Mouse (Mus musculus): Measurements from ENCODE around the gene Cyp17a1.

The Cyp17a1 gene

DNA sequence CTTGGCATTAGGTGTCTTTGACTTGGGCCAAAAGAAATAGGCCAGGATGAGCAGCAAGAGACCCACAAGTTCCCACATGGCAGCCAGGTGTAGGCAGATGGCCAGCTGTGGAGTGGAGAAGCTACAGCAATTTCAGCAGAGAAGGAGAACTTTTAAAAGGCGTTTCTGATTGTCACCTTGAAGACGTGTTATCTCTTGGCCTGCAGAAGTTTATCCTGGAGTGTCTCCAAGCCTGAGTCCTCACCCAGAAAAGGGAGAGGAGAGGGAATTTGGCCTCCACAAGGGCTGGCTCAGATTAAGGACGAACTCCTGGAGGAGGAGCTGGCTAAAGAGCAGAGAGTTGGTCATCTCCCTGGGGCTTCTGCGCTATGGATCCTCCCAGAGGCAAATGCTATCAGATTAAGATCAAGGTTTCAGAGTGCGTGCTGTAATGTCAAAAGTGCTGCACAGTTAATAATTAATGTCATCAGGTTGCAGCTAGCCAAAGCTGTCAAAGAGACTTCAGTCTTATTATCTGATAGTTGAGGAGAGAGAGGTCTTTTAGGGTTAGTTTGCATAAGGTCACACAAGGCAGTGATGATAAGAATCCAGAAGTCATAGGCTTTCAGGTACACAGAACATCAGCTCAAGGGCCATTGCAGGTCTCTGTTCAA, at the start of gene Cyp17a1:
Gene Cyp17a1 (minus strand): TSS at position 407 of the 653 bp plus-strand sequence.
- DNase-seq (ENCODE audit: low spot score), result no peak

DNA sequence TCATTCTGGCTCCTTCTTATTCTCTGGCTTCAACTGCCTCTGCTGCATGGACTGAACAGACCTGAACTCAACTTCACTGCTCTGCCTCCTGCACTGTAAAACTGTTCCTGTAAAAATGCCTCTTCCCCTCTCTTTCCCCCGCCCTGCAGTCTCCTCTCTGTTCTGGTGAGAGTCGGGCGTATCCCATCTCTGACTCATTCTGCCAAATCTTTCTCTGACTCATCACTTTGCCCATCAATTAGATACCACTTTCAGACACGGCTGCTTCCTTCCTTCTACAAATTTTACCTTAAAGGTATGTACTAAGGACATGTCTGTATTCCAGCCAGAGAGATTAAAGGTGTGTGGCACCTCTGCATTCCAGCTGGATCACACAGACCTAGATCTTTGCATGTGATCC, 45.2 kb upstream of the Cyp17a1 start:
- no peak for DNase-seq (ENCODE audit: low spot score)

DNA sequence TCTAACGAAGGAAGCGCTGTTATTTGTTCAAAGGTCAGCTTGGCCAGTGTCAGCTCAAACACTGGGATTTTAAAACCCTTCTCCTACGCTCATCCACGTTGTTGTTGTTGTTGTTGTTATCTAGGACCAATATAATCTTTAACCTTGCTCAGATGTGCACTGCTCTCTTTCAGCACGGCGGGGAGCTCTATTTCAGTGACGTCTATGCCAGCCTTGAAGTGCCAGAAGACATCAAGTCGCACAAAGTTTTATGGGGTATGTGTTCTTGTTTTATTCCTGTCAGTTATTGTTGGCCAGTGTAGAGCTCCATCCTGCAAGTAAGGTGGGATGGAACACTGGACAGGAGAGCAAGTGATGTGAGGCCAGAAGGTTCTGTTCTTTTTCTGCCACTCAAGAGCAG, 42.0 kb upstream of the Cyp17a1 start:
- no peak for DNase-seq (ENCODE audit: low spot score)

DNA sequence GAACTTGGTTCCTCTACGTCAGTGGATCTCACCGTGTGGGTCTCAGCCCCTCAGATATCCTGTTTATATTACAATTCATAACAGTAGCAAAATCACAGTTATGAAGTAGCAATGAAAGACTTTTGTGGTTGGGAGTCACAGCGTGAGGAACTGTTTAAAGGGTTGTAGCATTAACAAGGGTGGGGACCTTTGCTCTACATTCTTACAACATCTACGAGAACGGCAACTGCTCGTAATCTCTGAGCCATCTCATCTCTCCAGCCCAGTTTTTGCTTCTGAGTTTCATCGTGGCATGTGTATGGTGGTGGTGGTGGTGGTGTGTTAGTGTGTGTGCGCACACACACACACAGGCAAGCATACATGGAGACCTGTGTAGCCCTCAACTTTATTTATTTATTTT, 41.3 kb upstream of the Cyp17a1 start:
- DNase-seq (ENCODE audit: low spot score), result no peak

DNA sequence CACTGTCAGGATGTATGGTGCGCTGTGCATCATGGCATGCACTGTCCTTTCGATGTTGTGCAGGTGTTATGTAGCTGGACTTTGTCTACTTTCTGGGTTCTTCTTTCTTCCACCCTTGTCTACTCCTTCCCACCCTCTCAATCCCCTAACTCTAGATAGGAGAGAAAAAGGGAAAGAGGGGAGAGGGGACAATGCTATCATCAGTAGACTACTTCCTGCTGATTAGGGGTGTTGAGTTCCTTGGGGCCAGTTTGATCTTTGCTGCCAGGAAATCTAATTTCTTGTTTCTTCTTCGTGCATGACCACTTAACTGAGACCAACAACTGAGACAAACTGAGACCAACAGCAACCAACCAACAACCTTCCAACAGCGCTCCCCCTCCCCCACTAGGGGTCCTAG, 37.6 kb upstream of the Cyp17a1 start:
- DNase-seq (ENCODE audit: low spot score), result no peak

DNA sequence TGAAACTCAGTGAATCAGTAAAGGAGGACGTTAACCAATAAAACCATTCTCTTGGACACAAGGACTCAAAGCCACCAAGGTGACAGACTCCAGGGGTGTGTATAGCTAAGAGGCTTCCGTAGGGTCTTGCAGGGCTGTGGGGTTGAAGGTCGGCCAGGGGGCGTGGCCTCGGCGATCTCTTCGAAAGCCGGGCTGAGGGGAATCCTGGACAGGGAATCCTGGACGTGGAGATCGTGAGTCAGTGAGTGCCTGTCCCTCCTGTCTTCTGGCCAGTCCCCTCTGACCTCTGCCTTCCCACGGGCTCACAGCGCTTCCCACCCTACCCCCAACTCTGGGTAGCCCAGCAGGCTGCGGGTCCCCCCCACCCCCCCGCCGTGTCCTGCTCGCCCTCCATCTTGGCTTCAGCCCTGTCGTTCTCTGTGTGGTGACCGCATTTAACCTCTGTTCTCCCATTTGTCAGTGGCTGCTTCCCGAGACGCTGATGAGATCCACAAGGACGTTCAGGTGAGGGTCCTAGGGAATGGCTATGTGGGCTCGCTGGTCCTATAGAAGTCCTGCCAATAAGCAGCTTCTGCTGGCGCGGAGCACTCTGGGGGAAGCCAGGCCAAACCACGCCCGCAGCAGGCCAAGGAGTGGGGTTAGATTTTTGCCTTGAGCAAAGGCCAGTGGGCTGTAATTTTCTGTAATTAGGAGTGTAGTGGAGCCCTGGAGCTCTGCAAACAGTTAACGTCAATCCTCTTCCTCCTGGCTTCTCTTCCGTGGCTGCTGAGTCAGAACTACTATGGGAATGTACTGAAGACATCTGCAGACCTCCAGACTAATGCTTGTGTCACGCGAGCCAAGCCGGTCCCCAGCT, 34.6 kb upstream of the Cyp17a1 start, which contains the start of gene As3mt:
Gene As3mt (plus strand): TSS at position 163 of the 856 bp plus-strand sequence.
- DNase-seq (ENCODE audit: low spot score), result peak; percentile 52

DNA sequence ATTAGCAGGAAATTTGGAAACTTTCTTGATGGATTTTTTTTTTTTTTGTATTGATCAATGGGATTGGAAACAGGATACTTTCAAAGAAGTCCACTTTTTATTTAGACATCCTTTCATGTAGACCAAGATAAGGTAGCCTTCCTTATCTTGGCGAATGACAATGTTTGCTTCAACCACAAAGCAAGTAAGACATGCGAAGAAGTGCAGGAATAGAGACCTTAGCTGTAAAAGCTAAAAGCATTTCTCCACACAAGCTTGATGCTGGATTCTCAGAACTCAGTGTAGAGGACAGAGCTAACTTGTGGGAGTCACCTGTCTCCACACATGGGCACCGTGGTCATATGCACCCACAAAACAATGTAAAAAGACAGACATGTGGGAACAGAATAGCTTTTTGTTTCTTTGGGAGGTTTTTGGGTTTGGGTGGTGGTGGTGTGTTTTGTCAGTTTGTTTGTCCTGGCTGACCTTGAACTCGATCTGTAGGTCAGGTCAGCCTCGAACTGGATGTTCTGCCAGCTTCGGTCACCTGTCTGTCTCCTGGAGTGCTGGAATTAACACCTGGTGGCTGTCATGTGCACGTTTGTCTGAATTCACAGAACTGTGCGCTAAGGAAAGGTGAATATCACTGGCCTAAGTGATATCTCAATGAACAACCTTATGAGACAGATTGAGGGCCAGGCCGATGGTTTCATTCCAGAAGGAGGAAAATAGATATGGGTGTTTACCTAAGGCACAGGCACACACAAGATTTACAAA, 33.7 kb upstream of the Cyp17a1 start:
- no peak for DNase-seq (ENCODE audit: low spot score)

DNA sequence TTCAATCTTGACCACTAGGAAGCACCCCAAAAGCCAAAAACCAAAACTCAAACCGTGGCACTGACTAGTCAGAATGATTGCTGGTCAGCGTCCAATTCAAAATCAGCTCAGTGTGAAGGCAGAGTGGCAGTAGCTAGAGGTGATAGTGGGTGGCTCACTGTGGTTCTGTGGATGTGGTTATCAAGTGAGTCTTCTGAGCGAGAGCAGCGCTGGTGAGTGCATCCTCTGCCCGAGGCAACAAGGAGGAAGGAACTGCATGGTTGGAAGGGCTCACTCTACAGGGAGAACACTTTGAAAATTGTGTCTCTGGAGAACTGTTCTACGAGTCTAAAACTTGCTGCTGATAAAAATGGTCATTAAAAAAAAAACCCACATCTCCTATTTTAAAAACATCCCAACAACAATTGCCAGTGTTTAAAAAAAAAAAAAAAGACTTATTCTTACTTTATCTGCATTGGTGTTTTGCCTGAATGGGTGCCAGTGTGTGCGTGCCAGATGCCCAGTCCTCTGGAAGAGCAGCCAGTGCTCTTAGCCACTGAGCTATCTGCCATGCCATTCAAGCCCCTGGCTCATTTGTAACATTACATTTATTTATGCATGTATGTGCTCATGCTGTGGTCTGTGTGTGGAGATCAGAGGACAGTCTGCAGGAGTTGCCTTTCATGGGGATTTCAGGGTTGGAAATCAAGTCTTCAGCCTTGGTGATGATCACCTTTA, 33.0 kb upstream of the Cyp17a1 start:
- DNase-seq (ENCODE audit: low spot score), result peak; percentile 41

DNA sequence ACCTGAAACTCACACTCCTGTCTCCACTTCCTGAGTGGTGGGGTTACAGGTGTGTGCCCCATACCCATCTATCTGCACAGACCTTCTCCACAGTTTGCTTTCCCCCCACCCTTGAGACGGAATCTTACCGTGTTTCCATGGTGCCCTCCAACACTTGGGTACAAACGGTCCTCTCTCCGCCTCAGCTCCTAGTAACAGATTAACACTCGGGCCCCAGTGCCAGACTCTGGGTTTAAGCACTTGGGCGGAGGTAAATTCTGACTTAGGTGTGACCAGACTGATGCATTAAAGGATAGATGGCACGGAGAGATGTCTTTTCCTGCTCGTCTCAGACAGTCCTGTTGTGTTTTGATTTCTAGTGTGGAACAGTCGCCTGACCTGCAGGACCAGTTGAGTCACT, 28.2 kb upstream of the Cyp17a1 start:
- DNase-seq (ENCODE audit: low spot score), result no peak

DNA sequence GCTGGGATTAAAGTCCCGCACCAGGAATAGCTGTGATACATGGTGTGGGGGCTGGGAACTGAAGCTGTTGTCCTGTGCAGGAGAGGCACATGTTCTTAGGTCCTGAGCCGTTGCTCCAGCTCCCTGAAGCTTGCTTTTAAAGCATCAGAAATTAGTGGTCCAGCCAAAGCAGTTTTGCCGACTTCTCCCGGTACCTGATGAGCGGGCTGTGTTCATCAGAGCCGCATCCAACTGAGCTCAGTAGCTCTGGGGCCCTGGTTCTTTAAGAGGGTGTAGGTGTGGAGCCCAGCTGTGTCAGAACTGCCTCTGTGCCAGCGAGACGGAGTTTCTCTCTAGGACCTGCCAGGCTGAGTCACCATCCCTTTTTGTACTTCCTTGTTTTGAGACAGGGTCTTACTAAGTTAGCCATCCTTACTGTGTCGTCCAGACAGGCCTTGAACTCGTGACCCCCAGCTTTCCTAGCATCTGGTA, 26.1 kb upstream of the Cyp17a1 start:
- no peak for DNase-seq (ENCODE audit: low spot score)

DNA sequence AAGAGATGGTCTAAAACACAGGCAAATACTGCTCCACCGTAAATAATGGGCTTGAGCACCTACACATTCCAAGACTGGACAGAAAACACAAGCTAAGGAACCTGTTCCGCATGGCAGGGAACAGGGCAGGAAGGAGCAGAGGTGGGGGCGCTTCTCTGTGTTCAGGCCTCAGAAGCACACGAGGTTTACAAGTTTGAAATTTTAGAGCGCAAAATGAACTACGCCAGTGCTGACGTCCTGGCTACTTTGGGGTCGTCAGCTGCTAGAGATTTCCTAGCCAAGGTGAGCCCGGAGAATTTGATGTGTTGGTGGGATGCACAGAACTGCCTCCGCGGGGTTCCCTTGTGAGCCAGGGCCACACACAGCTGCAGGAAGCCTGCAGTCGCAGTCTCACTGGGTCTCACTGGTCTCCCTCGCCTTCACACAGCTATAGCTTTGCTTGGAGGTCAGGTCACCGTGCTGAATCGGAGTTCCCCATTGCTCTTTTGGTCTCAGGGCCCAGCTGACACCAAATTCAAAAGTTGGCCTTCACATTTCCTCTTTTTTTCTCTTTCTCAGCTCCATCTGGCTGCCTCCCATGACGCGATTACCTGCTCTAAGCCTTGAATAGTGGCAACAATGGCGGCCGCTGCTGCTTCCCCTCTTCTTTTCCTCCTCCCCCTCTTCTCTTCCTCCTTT, 25.0 kb upstream of the Cyp17a1 start:
- no peak for DNase-seq (ENCODE audit: low spot score)

DNA sequence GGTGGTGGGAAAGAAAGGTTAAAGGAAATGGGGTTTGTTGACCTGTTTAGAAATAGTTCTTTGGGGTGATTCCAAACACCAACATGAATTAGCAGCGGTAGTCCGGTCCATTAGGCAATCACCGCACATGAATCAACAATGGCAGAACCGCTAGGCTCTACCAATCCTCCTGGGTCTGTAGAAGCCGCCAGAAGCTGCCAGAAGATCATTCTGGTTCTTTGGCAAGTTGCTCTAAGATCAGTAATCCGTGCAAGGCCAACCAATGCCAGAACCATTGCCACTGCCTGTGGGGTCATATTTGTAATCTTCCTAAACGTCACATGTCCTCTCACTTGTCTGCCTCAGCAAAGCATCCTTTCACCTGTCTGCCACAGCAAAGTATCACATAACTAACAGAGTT, 24.0 kb upstream of the Cyp17a1 start:
- DNase-seq (ENCODE audit: low spot score), result no peak

DNA sequence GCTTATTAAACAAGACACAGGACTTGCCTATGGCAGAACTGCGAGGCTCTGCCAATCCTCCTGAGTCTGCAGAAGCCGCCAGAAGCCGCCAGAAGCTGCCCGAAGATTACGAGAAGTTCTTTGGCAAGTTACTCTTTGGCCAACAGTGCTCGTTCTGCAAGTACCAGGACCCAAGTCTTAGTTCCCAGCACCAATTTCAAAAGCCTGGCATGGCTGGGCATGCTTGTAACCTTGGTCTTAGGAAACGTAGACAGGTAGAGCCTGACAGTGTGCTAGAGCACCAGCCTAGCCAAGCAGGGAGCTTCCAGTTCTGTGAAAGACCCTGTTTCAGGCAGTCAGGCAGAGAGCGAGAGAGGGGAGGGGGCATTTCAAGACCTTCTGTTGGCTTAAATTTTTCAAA, 23.5 kb upstream of the Cyp17a1 start:
- no peak for DNase-seq (ENCODE audit: low spot score)

DNA sequence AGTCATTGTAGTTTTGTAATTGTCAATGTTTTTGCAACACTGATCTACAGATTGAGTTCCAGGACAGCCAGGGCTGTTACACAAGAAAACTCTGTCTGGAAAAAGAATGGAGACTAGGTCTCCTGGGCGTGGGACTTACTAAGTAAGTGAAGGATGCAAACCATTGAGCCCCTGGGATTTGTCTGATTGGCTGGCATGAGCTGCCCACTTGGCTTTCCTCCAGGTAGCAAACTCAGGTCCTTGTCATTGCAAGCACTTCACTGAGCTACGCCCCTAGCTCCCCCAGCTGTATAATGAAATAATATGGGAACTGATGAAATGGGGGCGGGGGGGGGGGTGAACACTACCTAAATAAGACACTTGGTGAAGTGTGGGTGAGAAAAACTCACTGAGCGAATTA, 20.2 kb upstream of the Cyp17a1 start:
- DNase-seq (ENCODE audit: low spot score), result no peak

DNA sequence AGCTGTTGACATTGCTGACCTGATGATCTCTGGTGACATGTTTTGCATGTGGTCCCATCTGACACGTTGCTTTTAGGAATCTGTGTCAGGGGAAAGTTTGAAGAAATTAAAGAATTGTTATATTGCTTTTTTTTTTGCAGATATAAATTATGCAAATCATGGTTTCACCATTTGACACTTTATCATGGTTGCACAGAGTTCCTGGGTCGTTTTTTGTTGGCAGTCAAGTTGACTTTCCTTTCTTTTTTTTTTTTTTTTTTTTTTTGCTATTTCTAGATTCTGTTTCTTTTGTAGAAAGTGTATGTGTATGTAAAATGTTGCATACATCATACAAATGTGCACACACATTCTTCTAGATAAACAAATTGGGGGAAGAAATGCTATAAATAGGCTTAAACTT, 18.1 kb upstream of the Cyp17a1 start:
- no peak for DNase-seq (ENCODE audit: low spot score)

DNA sequence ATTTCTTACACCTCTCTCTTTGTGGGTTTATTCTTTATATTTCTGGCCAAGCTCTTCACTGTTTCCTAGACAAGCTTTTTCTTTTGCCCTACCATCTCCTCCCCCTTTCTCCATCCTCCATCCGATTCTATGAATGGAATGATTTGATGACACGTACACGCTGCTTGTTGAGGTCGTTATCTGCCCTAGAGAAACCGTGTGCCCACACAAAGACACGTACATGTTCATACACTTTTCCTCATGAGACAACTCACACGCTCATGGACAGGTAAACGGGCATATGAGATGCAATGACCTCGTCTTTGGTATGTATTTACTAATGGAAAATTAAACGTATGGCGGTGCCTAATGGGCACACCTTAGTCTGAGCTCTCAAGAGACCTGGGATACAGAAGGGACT, 17.4 kb upstream of the Cyp17a1 start:
- DNase-seq (ENCODE audit: low spot score), result no peak

DNA sequence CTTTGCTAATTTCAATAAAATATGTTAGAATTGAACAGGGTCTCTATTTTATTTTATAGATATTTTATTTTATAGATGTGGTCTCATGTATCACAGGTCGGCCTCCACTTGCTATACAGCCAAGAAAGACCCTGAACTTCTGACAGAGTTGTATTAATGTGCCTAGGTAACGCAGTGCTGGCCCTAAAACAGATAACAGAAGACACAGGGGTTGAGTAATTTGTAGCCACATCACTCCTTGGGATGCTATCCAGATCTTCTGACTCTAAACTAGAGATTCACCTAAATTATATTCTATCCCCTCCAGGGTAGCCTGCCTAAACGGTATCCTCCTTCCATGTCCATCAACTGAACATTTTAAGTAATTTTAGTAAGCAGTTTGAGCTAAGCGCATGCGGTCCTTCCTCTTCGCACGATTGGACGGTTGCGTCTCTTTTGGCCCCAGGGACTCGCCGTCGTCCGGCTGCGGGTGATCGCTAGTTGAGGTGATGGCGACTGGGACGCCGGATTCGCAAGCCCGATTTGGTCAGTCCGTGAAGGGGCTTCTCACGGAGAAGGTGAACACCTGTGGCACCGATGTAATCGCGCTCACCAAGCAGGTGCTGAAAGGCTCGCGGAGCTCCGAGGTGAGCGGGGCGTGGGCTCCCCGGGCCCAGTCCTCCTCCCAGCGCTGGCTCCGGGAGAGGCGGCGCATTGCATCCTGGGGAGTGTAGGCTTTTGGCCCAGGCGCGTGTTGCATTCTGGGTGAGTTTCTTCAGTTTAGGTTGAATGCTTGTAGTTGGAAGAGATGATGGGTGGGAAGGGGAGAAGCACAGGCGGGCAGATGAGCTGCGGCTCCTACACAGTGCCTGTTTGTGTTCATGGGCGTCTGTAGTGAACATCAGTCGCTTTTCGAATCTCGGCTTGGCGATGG, 16.7 kb upstream of the Cyp17a1 start, which contains the start of gene Borcs7:
Gene Borcs7 (plus strand): TSS at position 447 of the 913 bp plus-strand sequence.
- DNase-seq (ENCODE audit: low spot score), result peak; percentile 77

DNA sequence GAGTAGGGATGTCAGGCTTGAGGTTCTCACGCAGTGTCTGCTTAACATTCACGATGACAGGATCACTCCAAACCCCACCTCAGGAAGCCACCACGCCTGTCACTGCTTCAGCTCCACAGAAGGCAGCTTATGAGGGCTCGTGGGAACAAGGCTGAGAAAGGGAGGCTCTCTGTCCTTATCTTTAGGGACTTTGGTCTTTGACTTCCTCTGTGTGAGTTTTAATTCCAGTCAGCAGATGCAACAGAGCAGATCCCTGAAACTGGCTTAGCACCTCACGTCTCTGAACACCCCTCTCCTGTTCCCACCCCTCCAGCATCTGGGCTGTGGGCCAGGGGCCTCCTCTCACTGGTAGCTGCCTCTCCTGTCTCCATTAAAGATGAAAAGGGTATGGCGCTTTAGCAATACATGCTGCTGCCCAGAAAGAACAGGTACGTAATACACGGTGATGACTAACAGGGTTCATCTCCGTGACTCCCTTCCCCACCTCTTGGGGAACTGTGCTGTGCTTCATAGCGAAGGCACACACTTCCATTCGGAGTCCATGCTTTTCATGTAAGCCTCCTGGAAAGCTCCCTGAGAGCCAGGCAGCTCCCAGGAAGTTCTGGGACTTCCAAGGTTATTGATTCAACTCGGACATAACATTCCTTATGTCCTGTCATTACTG, 6.9 kb upstream of the Cyp17a1 start:
- no peak for DNase-seq (ENCODE audit: low spot score)

DNA sequence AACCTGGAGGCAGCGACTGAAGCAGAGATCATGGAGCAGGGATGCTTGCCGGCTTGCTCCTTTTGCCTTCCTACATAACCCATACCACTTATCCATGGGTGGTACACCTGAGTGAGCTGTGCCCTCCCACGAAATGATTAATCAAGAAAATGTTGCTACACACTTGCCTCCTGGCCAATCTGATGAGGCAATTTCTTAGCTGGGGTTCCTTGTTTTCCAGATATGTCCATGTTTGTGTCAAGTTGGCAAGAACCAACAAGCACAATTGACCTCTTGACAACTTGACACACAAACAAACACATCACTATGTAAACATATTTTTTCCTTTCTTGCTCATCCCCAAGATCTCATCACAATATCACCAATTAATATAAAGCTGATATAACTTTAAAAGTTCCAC, 2.7 kb upstream of the Cyp17a1 start:
- DNase-seq (ENCODE audit: low spot score), result no peak

DNA sequence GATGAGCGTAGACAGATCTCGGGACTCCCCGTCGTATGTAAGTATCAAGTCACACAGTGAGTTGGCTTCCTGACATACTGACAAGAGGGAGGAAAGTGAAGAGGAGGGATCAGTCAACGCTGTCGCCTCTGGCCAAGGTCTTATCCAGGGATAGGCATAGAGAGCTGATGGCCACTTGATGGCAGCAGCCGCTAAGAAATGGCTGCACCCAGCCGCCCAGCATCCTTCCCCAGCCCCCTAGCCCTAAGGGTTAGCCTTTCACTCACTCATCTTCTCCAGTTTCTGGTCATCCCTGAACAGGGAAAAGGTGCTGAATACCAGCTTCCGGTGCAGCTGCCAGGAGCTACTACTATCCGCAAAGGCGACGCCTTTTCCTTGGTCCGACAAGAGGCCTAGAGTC, 2.3 kb downstream of the Cyp17a1 start:
- DNase-seq (ENCODE audit: low spot score), result peak; percentile 40
